Mouse (Mus musculus) limb, embryonic 10.5 days (tissue): ENCODE results near the gene Ogfod2. TPM values are rescaled to one million over a fixed set of nuclear protein-coding genes. Genes with fewer than 3 reads are reported as not detected.

Source experiments
- DNase-seq: peaks from one replicate; pipeline ENCODE4 v3.0.0-alpha.2; 2017; ENCODE audit warnings: low spot score
- H3K27ac ChIP-seq: fragments of 300-500 bp; sonication (generic); 2 replicates; pipeline ENCODE4 v1.5.1; 2016; ENCODE audit warnings: mild to moderate bottlenecking
- H3K27me3 ChIP-seq: fragments of 300-500 bp; sonication (generic); 2 replicates; pipeline ENCODE4 v1.6.1; 2016; ENCODE audit warnings: low read depth, mild to moderate bottlenecking; ENCODE audit not compliant: poor library complexity, severe bottlenecking
- H3K36me3 ChIP-seq: fragments of 300-500 bp; sonication (generic); 2 replicates; pipeline ENCODE4 v1.6.1; 2016; ENCODE audit warnings: mild to moderate bottlenecking, moderate library complexity
- H3K4me1 ChIP-seq: fragments of 300-500 bp; sonication (generic); 2 replicates; pipeline ENCODE4 v1.6.1; 2016
- H3K4me3 ChIP-seq: fragments of 300-500 bp; sonication (generic); 2 replicates; pipeline ENCODE4 v1.5.1; 2016; ENCODE audit warnings: mild to moderate bottlenecking, moderate library complexity
- H3K9me3 ChIP-seq: fragments of 300-500 bp; sonication (generic); replicated peaks from 2 replicates; pipeline ENCODE4 v1.6.1; 2016; ENCODE audit warnings: mild to moderate bottlenecking
- WGBS: fragments of 180-500 bp; shearing (Covaris S2); methylation state at CpG from one replicate; pipeline ENCODE4 v1.1.7; 2016; 5-methylcytosine and 5-hydroxymethylcytosine counted together
- polyA plus RNA-seq: library from polyadenylated mRNA; unstranded; fragments of >200 nt; fragmentation: Nextera tagmentation; extraction: Ambion mirVana; gene quantifications from 2 replicates; pipeline ENCODE4 v1.2.1, GENCODE M21; 2016

The Ogfod2 gene
- polyA plus RNA-seq, 1 experiment from 2014 or later: 16.2 TPM

DNA sequence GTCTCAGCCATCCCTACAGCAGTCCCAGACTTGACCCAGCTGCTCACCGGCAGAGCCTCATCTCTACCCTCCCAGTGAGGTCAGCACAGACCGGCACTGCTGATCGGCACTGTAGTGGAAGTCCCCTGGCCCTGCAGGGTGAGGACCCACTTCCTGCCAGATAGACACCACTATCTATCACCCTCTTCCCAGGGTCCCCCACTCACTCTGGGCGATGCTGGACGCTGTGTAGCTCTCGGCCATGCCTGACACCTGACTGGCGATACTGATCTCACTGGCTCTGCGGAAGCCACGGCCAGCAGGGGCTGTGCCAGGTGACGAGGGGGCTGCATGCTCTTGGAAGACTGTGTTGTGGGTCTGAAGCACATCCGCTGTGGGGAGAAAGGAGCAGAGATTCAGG lies 13.0 kb downstream of the Ogfod2 start:
- Histone ChIP-seq H3K4me1 (no peaks in the 10 kb centered on the region), H3K36me3 (peaks cover 66% of the 10 kb centered on the region), H3K27ac (no peak overlapping the region), H3K4me3 (no peak overlapping the region), H3K27me3 (no peaks in the 10 kb centered on the region), H3K9me3 (no peaks in the 10 kb centered on the region)
- no peak for DNase-seq
- WGBS: 92% methylated on average over 11 of the region's 11 CpGs

DNA sequence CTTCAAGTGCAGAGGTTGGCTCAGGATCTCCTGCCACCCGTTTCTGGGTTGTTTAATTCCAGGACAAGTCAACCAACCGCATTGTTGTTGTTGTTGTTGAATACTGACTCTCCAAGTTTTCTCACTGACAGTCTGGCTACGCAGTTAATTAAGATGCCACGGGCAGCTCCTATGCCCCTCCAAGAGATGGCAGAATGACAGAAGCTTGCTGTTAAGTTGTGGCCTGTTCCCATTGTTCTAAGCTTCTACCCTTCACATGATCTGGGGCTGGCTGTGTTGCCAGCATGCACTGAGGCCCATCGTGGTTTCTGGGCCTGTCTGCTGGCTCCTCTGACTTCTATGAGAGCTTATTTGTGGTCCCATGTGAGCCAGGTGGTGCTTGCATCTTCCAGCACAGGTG lies 22.2 kb downstream of the Ogfod2 start:
- 89% methylated on average over 5 of the region's 5 CpGs for WGBS
- DNase-seq: no peak
- peaks cover 19% of the 10 kb centered on the region for H3K36me3 ChIP-seq
- H3K27ac ChIP-seq: no peak overlapping the region
- no peak overlapping the region for H3K4me3 ChIP-seq
- no peaks in the 10 kb centered on the region for H3K4me1 ChIP-seq
- H3K9me3 ChIP-seq: no peaks in the 10 kb centered on the region
- H3K27me3 ChIP-seq: no peaks in the 10 kb centered on the region

- H3K36me3 ChIP-seq: peaks cover 12% of the 10 kb centered on the region
- no peaks in the 10 kb centered on the region for H3K27me3 ChIP-seq
- H3K4me3 ChIP-seq: no peak overlapping the region
- no peaks in the 10 kb centered on the region for H3K4me1 ChIP-seq
- no peak for DNase-seq
- no peaks in the 10 kb centered on the region for H3K9me3 ChIP-seq
- 84% methylated on average over 7 of the region's 7 CpGs for WGBS
- no peak overlapping the region for H3K27ac ChIP-seq
These were observed 26.0 kb downstream of the Ogfod2 start for GRCm38 (mm10) chr5:124138066-124138465.

GRCm38 (mm10) chr5:124149028-124149427 lies 36.9 kb downstream of the Ogfod2 start:
- H3K4me1 ChIP-seq: peaks cover 8% of the 10 kb centered on the region; the same call in 1 of the 2 replicates
- H3K27me3 ChIP-seq: no peaks in the 10 kb centered on the region
- H3K4me3 ChIP-seq: no peak overlapping the region
- no peaks in the 10 kb centered on the region for H3K36me3 ChIP-seq
- H3K27ac ChIP-seq: no peak overlapping the region
- no peaks in the 10 kb centered on the region for H3K9me3 ChIP-seq
- no peak for DNase-seq
- WGBS: 54% methylated on average over 5 of the region's 5 CpGs

DNA sequence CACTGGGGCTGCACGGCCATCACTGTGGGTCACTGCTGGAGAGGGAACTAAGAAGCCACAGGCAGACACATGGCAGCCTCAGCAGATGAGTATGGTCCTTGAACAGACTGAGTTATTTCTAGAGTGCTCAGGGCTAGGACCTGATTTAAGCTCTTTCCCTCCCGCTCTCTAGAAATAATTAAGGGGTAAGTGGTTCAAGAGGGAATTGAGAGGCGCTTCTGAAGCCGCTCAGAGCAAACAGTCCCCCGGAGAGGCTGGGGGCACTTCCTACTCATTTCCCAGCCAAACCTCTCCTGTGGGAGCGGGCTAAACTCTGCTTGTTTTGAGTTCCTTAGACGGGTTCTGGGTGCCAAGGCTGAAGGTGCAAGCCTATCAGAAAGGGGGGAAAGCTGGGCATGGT lies 38.8 kb downstream of the Ogfod2 start:
- WGBS: 82% methylated on average over 7 of the region's 7 CpGs
- no peak overlapping the region for H3K4me3 ChIP-seq
- peaks cover 3% of the 10 kb centered on the region; the same call in 1 of the 2 replicates for H3K4me1 ChIP-seq
- no peak overlapping the region for H3K27ac ChIP-seq
- H3K36me3 ChIP-seq: no peaks in the 10 kb centered on the region
- H3K27me3 ChIP-seq: no peaks in the 10 kb centered on the region
- DNase-seq: no peak
- no peaks in the 10 kb centered on the region for H3K9me3 ChIP-seq

DNA sequence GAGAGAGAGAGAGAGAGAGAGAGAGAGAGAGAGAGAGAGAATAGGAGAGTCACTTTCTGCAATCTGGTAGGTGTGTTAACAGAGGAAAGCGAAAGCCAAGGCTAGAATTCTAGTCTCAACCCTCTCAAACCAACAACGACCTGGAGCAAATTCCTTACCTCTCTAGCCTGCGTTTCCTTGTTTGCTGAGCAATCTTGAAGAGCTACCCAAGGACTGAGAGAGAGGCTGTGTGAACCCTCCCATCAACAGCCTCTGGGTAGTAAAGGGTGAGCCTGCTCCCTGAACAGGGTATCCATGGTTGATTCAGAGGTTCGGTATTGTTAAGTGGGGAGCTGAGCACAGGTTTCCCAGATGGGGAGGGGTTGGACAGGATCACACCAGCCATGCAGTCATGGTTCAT lies 40.6 kb downstream of the Ogfod2 start:
- Histone ChIP-seq H3K4me3 (no peak overlapping the region), H3K27ac (no peak overlapping the region), H3K9me3 (no peaks in the 10 kb centered on the region), H3K27me3 (no peaks in the 10 kb centered on the region), H3K4me1 (no peaks in the 10 kb centered on the region), H3K36me3 (no peaks in the 10 kb centered on the region)
- no peak for DNase-seq
- 90% methylated on average over 4 of the region's 4 CpGs for WGBS

GRCm38 (mm10) chr5:124155943-124156342 lies 43.8 kb downstream of the Ogfod2 start:
- no peaks in the 10 kb centered on the region for H3K27me3 ChIP-seq
- H3K27ac ChIP-seq: no peak overlapping the region
- no peak for DNase-seq
- no peaks in the 10 kb centered on the region for H3K9me3 ChIP-seq
- WGBS: 90% methylated on average over 5 of the region's 5 CpGs
- H3K4me1 ChIP-seq: peaks cover 19% of the 10 kb centered on the region
- no peak overlapping the region for H3K4me3 ChIP-seq
- no peaks in the 10 kb centered on the region for H3K36me3 ChIP-seq

DNA sequence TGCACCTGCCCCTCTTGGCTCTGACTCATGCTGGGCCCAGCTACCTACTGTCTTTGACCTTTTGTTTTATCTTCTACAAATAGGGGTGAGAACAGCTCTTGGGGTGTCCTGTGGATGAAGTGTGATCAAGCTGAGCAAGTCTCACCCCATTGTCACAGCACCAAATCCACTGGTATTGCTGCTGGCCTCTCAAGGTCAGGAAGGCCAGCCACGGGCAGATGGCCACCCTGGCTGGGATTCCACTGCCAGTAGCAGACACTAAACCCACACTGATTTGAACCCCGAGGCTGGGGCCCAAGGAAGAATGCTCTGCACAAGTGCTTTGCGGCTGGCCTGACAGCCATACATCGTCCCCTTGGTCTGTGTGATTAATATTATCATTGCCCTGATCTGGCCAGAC lies 46.2 kb downstream of the Ogfod2 start:
- WGBS: 53% methylated on average over 4 of the region's 4 CpGs
- Histone ChIP-seq H3K4me3 (no peak overlapping the region), H3K27me3 (no peaks in the 10 kb centered on the region), H3K27ac (no peak overlapping the region), H3K4me1 (peaks cover 35% of the 10 kb centered on the region), H3K9me3 (no peaks in the 10 kb centered on the region), H3K36me3 (no peaks in the 10 kb centered on the region)
- no peak for DNase-seq

GRCm38 (mm10) chr5:124159453-124159852 lies 47.4 kb downstream of the Ogfod2 start:
- peaks cover 46% of the 10 kb centered on the region for H3K4me1 ChIP-seq
- no peaks in the 10 kb centered on the region for H3K9me3 ChIP-seq
- no peaks in the 10 kb centered on the region for H3K36me3 ChIP-seq
- H3K4me3 ChIP-seq: no peak overlapping the region
- WGBS: 18% methylated on average over 7 of the region's 7 CpGs
- DNase-seq: peak; percentile 44
- peak overlapping the region; percentile 50 for H3K27ac ChIP-seq
- no peaks in the 10 kb centered on the region for H3K27me3 ChIP-seq

DNA sequence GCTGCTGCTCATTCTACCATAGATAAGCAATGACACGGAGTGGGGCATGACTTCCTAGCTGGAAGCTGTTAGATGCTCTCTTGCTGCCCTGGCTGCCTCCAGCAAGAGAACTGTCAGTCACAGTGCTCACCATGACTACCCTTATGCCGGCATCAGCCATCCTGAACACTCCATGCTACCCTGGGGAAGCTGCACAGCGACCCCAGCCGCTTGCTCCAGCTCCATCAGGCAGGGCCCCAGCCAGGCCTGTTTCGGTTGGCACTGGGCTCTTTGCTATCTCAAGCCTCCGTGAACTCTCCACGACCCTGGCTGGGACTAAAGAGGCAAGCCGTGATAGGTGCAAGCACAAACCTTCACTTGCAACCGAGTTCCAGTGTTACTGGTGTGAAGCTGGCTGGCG lies 49.7 kb downstream of the Ogfod2 start:
- no peak overlapping the region for H3K4me3 ChIP-seq
- no peaks in the 10 kb centered on the region for H3K27me3 ChIP-seq
- no peaks in the 10 kb centered on the region for H3K36me3 ChIP-seq
- H3K9me3 ChIP-seq: no peaks in the 10 kb centered on the region
- DNase-seq: no peak
- no peak overlapping the region for H3K27ac ChIP-seq
- H3K4me1 ChIP-seq: peaks cover 70% of the 10 kb centered on the region
- WGBS: 36% methylated on average over 10 of the region's 10 CpGs

DNA sequence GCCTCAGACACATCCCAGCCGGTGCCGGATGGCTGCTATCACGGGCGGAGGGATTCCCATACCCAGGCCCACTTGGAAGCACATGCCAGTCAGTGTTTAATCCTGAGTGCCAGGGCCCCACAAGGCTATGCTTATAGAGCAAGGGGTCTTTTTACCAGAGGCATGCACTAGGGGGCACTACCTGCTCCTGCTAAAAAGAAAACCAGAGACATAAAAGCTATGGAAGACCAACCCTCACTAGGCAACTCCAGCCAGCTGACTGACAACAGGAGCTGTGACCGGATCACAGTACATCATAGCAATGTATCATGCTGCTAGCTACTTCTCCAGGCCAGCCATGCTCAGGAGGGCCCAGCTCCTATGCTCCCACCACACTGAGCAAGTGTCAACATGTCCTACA lies 50.5 kb downstream of the Ogfod2 start:
- H3K4me1 ChIP-seq: peaks cover 78% of the 10 kb centered on the region
- no peaks in the 10 kb centered on the region for H3K27me3 ChIP-seq
- peak; percentile 53 for DNase-seq
- H3K27ac ChIP-seq: no peak overlapping the region
- no peaks in the 10 kb centered on the region for H3K36me3 ChIP-seq
- WGBS: 62% methylated on average over 5 of the region's 5 CpGs
- no peaks in the 10 kb centered on the region for H3K9me3 ChIP-seq
- no peak overlapping the region for H3K4me3 ChIP-seq

GRCm38 (mm10) chr5:124163445-124163844 lies 51.3 kb downstream of the Ogfod2 start:
- H3K27me3 ChIP-seq: no peaks in the 10 kb centered on the region
- WGBS: 84% methylated on average over 11 of the region's 11 CpGs
- DNase-seq: no peak
- H3K36me3 ChIP-seq: no peaks in the 10 kb centered on the region
- H3K27ac ChIP-seq: no peak overlapping the region
- H3K9me3 ChIP-seq: no peaks in the 10 kb centered on the region
- H3K4me1 ChIP-seq: peaks cover 85% of the 10 kb centered on the region
- no peak overlapping the region for H3K4me3 ChIP-seq
